Mouse (Mus musculus) neural tube, embryonic 14.5 days (tissue): ENCODE measurements at regions not wholly inside any gene's neighbourhood (a gene's known extent, or its start where the extent isn't known, plus 50 kb on each side); places are given as distances from the start of the nearest gene placed in this dataset.

Experiments
- ATAC-seq: fragments of 200-750 bp; cut with Nextera tagmentation; 2 replicates; pipeline ENCODE4 v1.8.0; 2017; ENCODE audit warnings: low read depth, mild to moderate bottlenecking, moderate TSS enrichment, moderate library complexity
- H3K27ac ChIP-seq: fragments of 300-500 bp; sonication (generic); 2 replicates; pipeline ENCODE4 v1.5.1; 2014; ENCODE audit warnings: low read depth, mild to moderate bottlenecking, control low read depth, low read length, moderate library complexity, mixed read lengths
- H3K27me3 ChIP-seq: fragments of 300-500 bp; sonication (generic); 2 replicates; pipeline ENCODE4 v1.6.1; 2014; ENCODE audit warnings: low read length; ENCODE audit not compliant: control insufficient read depth, insufficient read depth
- H3K36me3 ChIP-seq: fragments of 300-500 bp; sonication (generic); 2 replicates; pipeline ENCODE4 v1.6.1; 2014; ENCODE audit warnings: low read length, mixed read lengths; ENCODE audit not compliant: control insufficient read depth, insufficient read depth
- H3K4me1 ChIP-seq: fragments of 300-500 bp; sonication (generic); 2 replicates; pipeline ENCODE4 v1.6.1; 2014; ENCODE audit warnings: low read length; ENCODE audit not compliant: control insufficient read depth, insufficient read depth
- H3K4me2 ChIP-seq: fragments of 300-500 bp; sonication (generic); 2 replicates; pipeline ENCODE4 v1.6.1; 2014; ENCODE audit warnings: mild to moderate bottlenecking, low read depth, low read length, control low read depth
- H3K4me3 ChIP-seq: fragments of 300-500 bp; sonication (generic); 2 replicates; pipeline ENCODE4 v1.5.1; 2014; ENCODE audit warnings: low read depth, low read length, control low read depth, mixed read lengths
- H3K9ac ChIP-seq: fragments of 300-500 bp; sonication (generic); replicated peaks from 2 replicates; pipeline ENCODE4 v1.6.1; 2014; ENCODE audit warnings: low read depth, mild to moderate bottlenecking, control low read depth, low read length, mixed read lengths
- H3K9me3 ChIP-seq: fragments of 300-500 bp; sonication (generic); 2 replicates; pipeline ENCODE4 v1.6.1; 2016; ENCODE audit warnings: low read length; ENCODE audit not compliant: control insufficient read depth
- WGBS: fragments of 180-500 bp; shearing (Covaris S2); extraction: QIAGEN DNeasy Blood & Tissue Kit; methylation state at CpG from one replicate; pipeline ENCODE4 v1.1.7; 2014; 5-methylcytosine and 5-hydroxymethylcytosine counted together

DNA sequence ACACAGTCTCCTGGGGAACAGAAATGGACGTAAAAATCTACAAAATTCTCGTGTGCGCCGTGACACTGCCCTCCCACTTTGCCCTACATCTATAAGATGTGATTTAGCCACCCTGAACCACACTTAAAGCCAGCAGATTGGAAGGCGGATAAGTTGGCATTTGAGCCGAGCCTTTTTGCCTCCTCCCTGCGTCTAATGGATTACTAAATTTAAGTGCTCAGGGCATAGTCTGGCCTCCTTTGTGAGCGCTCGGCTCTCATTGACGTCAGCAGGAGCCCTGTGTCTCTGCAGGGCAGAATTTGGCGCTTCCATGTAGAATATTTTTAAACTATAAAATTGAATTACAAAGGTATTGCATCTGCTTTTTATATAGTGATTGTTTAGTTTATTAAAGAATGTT, 165.4 kb downstream of the Gm11077 start:
- no peak overlapping the region for H3K4me3 ChIP-seq
- H3K4me2 ChIP-seq = no peak overlapping the region
- no peaks in the 10 kb centered on the region for H3K27me3 ChIP-seq
- no peak overlapping the region for H3K27ac ChIP-seq
- H3K4me1 ChIP-seq = peaks cover 2% of the 10 kb centered on the region; the same call in 1 of the 2 replicates
- H3K9ac ChIP-seq = no peak overlapping the region
- ATAC-seq = 0 out of 2 replicates have a peak, but pooled peaks have one; percentile 50
- no peaks in the 10 kb centered on the region for H3K36me3 ChIP-seq
- H3K9me3 ChIP-seq = no peaks in the 10 kb centered on the region
- WGBS = 37% methylated on average over 11 of the region's 11 CpGs

DNA sequence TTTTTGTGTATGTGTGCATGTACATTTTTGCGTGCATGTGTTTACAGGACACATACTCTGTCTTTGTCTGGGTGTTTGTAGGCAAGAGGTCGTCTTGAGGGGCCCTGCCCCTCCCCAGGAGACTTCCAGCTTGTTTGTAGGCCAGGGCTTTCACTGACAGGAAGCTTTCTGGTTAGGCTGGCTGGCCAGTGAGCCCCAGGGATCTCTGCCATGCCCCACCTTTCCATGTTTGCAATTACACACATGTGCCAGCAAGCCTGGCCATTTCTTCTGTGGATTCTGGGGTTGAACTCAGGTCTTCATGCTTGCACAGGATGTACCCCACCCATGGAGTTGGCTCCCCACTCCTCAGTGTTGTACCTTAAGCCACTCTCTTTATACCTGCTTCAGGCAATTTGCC, 166.4 kb downstream of the Gm11077 start:
- ATAC-seq = no peak

DNA sequence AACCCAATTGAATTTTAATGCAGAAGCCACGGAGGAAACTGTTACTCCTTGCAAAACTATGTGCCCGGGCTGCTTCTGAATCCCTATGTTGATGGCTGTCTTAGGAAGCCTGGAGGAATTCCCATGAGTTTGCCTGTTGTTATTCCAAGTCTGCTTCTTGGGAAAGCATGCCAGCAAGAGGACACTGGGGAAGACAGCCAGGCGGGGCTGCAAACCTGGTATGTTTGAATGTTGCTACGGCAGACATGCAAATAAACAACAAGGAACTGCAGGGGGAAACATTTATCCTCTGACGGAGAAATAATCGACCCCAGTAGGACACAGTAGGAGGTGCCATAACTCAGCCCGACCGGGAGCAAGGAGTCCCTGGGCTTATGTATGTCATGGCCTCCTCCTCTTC, 168.0 kb downstream of the Gm11077 start:
- peak overlapping the region; percentile 12; the same call in 1 of the 2 replicates for H3K4me2 ChIP-seq
- peaks cover 2% of the 10 kb centered on the region; the same call in 1 of the 2 replicates for H3K4me1 ChIP-seq
- ATAC-seq = no peak
- no peaks in the 10 kb centered on the region for H3K9me3 ChIP-seq
- no peaks in the 10 kb centered on the region for H3K36me3 ChIP-seq
- no peak overlapping the region for H3K27ac ChIP-seq
- 22% methylated on average over 8 of the region's 8 CpGs for WGBS
- H3K4me3 ChIP-seq = no peak overlapping the region
- H3K27me3 ChIP-seq = no peaks in the 10 kb centered on the region
- H3K9ac ChIP-seq = no peak overlapping the region

More for the DNA sequence above, 166.4 kb downstream of the Gm11077 start:
- H3K4me1 ChIP-seq = peaks cover 2% of the 10 kb centered on the region; the same call in 1 of the 2 replicates
- no peak overlapping the region for H3K4me3 ChIP-seq
- 64% methylated on average over 2 of the region's 2 CpGs for WGBS
- no peak overlapping the region for H3K4me2 ChIP-seq
- no peak overlapping the region for H3K9ac ChIP-seq
- no peak overlapping the region for H3K27ac ChIP-seq
- no peaks in the 10 kb centered on the region for H3K36me3 ChIP-seq
- no peaks in the 10 kb centered on the region for H3K27me3 ChIP-seq
- H3K9me3 ChIP-seq = no peaks in the 10 kb centered on the region

DNA sequence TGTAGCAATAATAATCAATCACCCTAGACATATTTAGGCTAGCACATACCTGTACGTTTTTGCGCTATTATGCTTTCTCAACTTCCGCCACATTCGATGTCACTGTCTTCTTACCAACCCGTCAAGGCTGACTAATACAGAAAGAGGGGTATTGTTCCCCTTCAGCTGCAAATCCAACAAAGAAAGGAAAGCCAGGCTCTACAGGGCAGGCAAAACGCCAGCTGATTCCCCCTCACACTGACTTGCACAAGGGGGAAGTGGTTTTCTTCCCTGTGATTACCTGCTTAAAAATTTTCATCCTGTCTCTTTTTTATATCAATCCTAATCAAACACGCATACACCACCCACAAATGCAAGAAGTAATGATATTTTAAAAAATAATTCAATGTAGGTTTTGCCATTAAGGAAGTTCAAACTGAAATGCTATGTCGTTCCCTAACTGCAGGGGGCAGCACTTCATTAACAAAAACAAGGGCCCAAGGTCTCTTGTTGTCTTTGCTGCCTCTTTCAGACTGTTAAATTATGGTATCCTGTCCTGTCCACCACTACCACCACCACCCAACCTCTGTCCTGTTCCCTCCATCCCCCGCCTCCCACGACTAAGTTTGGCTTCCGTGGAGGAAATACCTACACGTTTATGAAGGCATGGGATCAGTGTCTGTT, 195.4 kb downstream of the Gm11077 start:
- 53% methylated on average over 12 of the region's 12 CpGs for WGBS

DNA sequence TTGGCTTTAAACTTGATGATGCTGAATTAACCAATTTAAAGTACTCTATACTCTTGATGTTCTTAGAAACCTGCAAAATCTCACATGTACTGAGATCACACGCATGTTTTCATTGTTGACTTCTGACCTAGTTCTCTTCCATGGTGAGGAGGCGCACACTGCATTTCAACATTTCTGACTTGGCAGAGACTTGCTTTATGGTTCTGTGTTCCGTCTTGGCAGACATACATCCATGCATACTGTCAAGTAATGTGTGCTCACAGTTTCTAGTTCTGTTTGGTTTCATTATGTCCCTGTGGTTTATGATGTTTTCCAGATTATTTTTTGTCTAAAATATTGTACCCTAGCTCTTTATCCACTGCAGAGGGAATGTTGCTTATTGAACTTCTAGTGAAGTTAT, 198.5 kb downstream of the Gm11077 start:
- Histone ChIP-seq H3K9ac (no peak overlapping the region), H3K27ac (no peak overlapping the region), H3K9me3 (no peaks in the 10 kb centered on the region), H3K27me3 (no peaks in the 10 kb centered on the region), H3K4me1 (no peaks in the 10 kb centered on the region), H3K36me3 (no peaks in the 10 kb centered on the region), H3K4me2 (no peak overlapping the region), H3K4me3 (no peak overlapping the region)
- no peak for ATAC-seq
- 86% methylated on average over 3 of the region's 3 CpGs for WGBS

More for the DNA sequence above, 195.4 kb downstream of the Gm11077 start:
- H3K27me3 ChIP-seq = no peaks in the 10 kb centered on the region
- no peak overlapping the region for H3K4me3 ChIP-seq
- no peaks in the 10 kb centered on the region for H3K4me1 ChIP-seq
- ATAC-seq = peak; percentile 57; the same call in 1 of the 2 replicates
- H3K9ac ChIP-seq = no peak overlapping the region
- no peak overlapping the region for H3K27ac ChIP-seq
- no peaks in the 10 kb centered on the region for H3K9me3 ChIP-seq
- no peaks in the 10 kb centered on the region for H3K36me3 ChIP-seq
- no peak overlapping the region for H3K4me2 ChIP-seq

DNA sequence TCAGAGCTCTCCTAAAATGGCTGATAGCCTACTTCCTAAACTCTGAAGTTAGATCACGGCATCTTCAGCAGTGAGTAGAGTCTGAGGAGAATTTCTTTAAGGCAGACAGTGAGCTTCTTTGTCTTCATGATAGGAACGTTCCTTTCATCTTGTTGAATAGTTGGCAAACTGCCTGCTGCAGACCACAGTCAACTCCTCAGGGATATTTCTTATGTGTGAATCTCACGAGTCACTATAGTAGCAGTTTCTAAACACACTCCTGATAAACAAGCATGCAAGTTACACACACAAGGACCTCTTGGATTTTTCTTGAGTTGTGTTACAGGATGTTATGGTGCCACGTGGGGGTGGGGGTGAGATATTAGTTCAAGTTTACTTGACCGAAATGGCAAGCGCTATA, 205.2 kb downstream of the Gm11077 start:
- H3K4me3 ChIP-seq = no peak overlapping the region
- no peaks in the 10 kb centered on the region for H3K27me3 ChIP-seq
- H3K9ac ChIP-seq = no peak overlapping the region
- WGBS = 68% methylated on average over 6 of the region's 6 CpGs
- no peak for ATAC-seq
- no peaks in the 10 kb centered on the region for H3K36me3 ChIP-seq
- no peak overlapping the region for H3K4me2 ChIP-seq
- no peaks in the 10 kb centered on the region for H3K4me1 ChIP-seq
- no peak overlapping the region for H3K27ac ChIP-seq
- H3K9me3 ChIP-seq = no peaks in the 10 kb centered on the region

DNA sequence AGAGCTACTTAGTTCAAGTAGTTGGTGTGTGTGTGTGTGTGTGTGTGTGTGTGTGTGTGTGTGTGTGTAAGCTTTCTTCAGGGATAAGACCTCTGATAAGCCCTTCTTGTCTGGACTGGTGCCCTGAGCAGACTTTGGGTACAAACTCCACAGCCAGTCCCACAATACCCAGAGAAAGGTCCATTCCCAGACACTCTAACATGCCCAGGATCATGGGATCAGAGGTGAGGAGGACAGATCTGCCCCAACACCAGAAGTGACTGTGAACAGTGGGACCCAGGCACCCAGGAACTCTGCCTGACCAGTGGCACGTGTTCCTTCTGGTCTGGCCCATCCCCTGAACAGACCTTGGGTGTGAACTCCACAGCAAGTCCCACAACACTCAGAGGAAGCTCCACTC, 208.9 kb downstream of the Gm11077 start:
- Histone ChIP-seq H3K27ac (no peak overlapping the region), H3K9me3 (no peaks in the 10 kb centered on the region), H3K4me1 (no peaks in the 10 kb centered on the region), H3K36me3 (no peaks in the 10 kb centered on the region), H3K9ac (no peak overlapping the region), H3K4me2 (no peak overlapping the region), H3K27me3 (no peaks in the 10 kb centered on the region), H3K4me3 (no peak overlapping the region)
- no peak for ATAC-seq
- 77% methylated on average over 1 of the region's 1 CpGs for WGBS

DNA sequence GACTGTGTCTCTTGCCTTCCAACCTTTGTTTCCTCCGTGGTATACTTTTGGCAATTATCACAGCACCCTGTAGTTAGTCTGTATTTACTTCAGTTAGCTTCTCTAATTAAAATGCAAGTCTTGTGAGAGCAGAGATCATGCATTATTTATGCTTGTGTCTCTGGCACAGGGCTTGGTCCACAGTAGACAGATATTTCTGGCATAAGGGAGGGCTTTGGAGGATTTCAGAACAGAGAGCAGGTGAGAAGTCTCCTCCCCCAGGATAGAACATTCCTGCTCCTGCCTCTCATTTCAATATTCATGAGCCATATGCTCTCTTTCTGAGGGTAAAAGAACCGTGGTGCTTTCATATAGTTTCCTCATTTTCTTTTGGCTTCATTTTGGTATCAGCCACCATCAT, 217.6 kb downstream of the Gm11077 start:
- Histone ChIP-seq H3K27ac (no peak overlapping the region), H3K4me3 (no peak overlapping the region)

DNA sequence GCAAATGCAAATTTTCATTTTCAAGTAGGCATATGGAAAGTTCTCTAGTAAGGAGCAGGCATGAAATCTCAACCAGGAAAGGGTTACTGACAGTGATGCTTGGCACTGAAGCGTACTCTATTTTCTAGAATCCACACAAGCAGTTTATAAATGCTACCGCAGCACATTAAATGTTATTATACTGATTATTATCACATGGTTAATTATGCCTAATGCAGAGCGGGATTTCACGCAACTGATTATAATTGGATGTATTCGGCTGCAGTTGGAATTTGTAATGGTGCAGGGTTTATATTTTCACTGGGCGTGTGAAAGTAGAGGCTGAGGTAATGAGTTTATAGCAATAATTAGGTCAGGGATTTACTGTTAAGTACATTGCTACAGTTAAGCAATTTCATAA, 221.4 kb downstream of the Gm11077 start:
- Histone ChIP-seq H3K36me3 (no peaks in the 10 kb centered on the region), H3K4me1 (peaks cover 3% of the 10 kb centered on the region; the same call in 1 of the 2 replicates), H3K4me2 (no peak overlapping the region), H3K27ac (no peak overlapping the region), H3K4me3 (no peak overlapping the region), H3K27me3 (no peaks in the 10 kb centered on the region), H3K9ac (no peak overlapping the region), H3K9me3 (no peaks in the 10 kb centered on the region)
- ATAC-seq = peak; percentile 73
- 50% methylated on average over 6 of the region's 6 CpGs for WGBS

More for the DNA sequence above, 217.6 kb downstream of the Gm11077 start:
- ATAC-seq = peak; percentile 73
- Histone ChIP-seq H3K9ac (no peak overlapping the region), H3K27me3 (no peaks in the 10 kb centered on the region), H3K36me3 (no peaks in the 10 kb centered on the region), H3K9me3 (no peaks in the 10 kb centered on the region), H3K4me2 (no peak overlapping the region), H3K4me1 (peaks cover 3% of the 10 kb centered on the region; the same call in 1 of the 2 replicates)
- 18% methylated on average over 2 of the region's 2 CpGs for WGBS
